ENCODE assay signal across 8 mouse cellular contexts in the genomic region with DNA sequence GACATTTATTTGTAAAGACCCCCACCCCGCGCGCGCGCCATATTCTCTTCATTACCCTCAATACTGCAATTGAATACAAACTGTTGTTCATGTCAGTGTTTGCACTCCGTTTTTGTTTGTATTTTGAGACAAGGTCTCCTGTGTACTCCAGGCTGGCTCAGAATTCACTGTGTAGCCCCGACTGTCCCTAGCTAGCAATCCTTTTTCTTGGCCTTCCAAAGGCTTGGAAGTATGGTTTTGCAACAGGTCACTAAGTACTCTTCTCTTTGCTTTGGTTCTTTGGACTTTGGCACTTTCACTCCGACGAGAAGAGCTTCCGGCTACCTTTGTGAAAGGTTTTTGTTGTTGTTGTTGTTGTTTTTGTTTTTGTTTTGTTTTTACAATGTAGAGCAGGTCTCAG. TPM values are rescaled to one million over a fixed set of nuclear protein-coding genes. Genes with fewer than 3 reads are reported as not detected.
DNase-seq lines count a peak whose midpoint lies in the region; ATAC-seq and TF ChIP-seq lines count a peak whose summit lies in the region.

No protein-coding gene starts in this region.

- WGBS in hindbrain, embryonic 11.5 days: 30% methylated on average over 10 of the region's 10 CpGs
- 24% methylated on average over 10 of the region's 10 CpGs for WGBS in liver, embryonic 11.5 days

- no peaks in the 10 kb centered on the region for H3K9me3 ChIP-seq in hindbrain, embryonic 11.5 days (ENCODE audit: control insufficient read depth, low read length)
- no peaks in the 10 kb centered on the region for H3K9me3 ChIP-seq in liver, embryonic 11.5 days (ENCODE audit: control insufficient read depth, low read length)

- TF ChIP-seq CTCF in bone marrow macrophage, adult 2 months (IDR thresholded peaks at IDR 0.05; ENCODE audit: low read depth, low read length): no peak

- peak; percentile 2 for DNase-seq in left cerebral cortex, postnatal 4 days
- no peak for DNase-seq in left cerebral cortex, postnatal 14 days (ENCODE audit: low spot score in 2 of 2)
- DNase-seq in hindbrain, embryonic 11.5 days (ENCODE audit: low spot score): peak; percentile 3
- no peak for DNase-seq in liver, embryonic 11.5 days (ENCODE audit: low spot score)
- peak; percentile 36 for DNase-seq in yolk sac, embryonic 10.5 days (ENCODE audit: low spot score)
- no peak for DNase-seq in adrenal gland, postnatal 4 days (ENCODE audit: low spot score in 2 of 2)
- DNase-seq in embryo, embryonic 9.5 days (ENCODE audit: extremely low spot score): no peak

- H3K36me3 ChIP-seq in hindbrain, embryonic 11.5 days (ENCODE audit: control insufficient read depth, insufficient read depth, low read length): no peaks in the 10 kb centered on the region
- no peaks in the 10 kb centered on the region for H3K36me3 ChIP-seq in liver, embryonic 11.5 days (ENCODE audit: control insufficient read depth, insufficient read depth, low read length)

- no peak overlapping the region for H3K9ac ChIP-seq in hindbrain, embryonic 11.5 days (ENCODE audit: low read depth, low read length)
- peak overlapping the region; percentile 68 for H3K9ac ChIP-seq in liver, embryonic 11.5 days (ENCODE audit: low read depth, low read length)

- H3K27ac ChIP-seq in bone marrow macrophage, adult 2 months (ENCODE audit: insufficient read depth, low read depth, low read length): peak overlapping the region; percentile 59; the same call in 1 of the 2 replicates
- H3K27ac ChIP-seq in hindbrain, embryonic 11.5 days (ENCODE audit: low read depth, low read length): no peak overlapping the region
- H3K27ac ChIP-seq in liver, embryonic 11.5 days (ENCODE audit: low read depth, low read length): peak overlapping the region; percentile 29; the same call in 1 of the 2 replicates

- ATAC-seq in hindbrain, embryonic 11.5 days (ENCODE audit: low FRiP score): no peak
- ATAC-seq in liver, embryonic 11.5 days (replicated peaks; ENCODE audit: low FRiP score): no peak

- H3K27me3 ChIP-seq in hindbrain, embryonic 11.5 days (ENCODE audit: control insufficient read depth, insufficient read depth, low read length): no peaks in the 10 kb centered on the region
- no peaks in the 10 kb centered on the region for H3K27me3 ChIP-seq in liver, embryonic 11.5 days (replicated peaks; ENCODE audit: control insufficient read depth, insufficient read depth, low read length)

- H3K4me2 ChIP-seq in hindbrain, embryonic 11.5 days (replicated peaks; ENCODE audit: low read depth, low read length): peak overlapping the region; percentile 51
- H3K4me2 ChIP-seq in liver, embryonic 11.5 days: peak overlapping the region; percentile 87

- TF ChIP-seq POLR2A in bone marrow macrophage, adult 2 months (IDR thresholded peaks at IDR 0.05; ENCODE audit: borderline replicate concordance, low read depth, low read length): no peak

- peak overlapping the region; percentile 69 for H3K4me3 ChIP-seq in bone marrow macrophage, adult 2 months (ENCODE audit: insufficient read depth, low read length)
- H3K4me3 ChIP-seq in hindbrain, embryonic 11.5 days (ENCODE audit: low read depth, low read length): peak overlapping the region; percentile 85
- H3K4me3 ChIP-seq in liver, embryonic 11.5 days (ENCODE audit: low read depth, low read length): peak overlapping the region; percentile 84

- intact Hi-C loops in left cerebral cortex, postnatal 4 days (cut with DNase I): no loop called here
- intact Hi-C loops in left cerebral cortex, postnatal 14 days (cut with DNase I): no loop called here

- peaks cover 19% of the 10 kb centered on the region for H3K4me1 ChIP-seq in bone marrow macrophage, adult 2 months (ENCODE audit: control insufficient read depth, insufficient read depth, low read length)
- H3K4me1 ChIP-seq in hindbrain, embryonic 11.5 days (replicated peaks; ENCODE audit: control insufficient read depth, insufficient read depth, low read length): no peaks in the 10 kb centered on the region
- H3K4me1 ChIP-seq in liver, embryonic 11.5 days (replicated peaks; ENCODE audit: control insufficient read depth, insufficient read depth, low read length): peaks cover 11% of the 10 kb centered on the region

RNA-seq across cellular contexts. Expression of a gene that starts 1.2 kb away (rescaled TPM):
- 10 to 100 TPM; 28.0 to 30.8 TPM for total RNA-seq in left cerebral cortex, postnatal 4 days (2021)
- total RNA-seq in left cerebral cortex, postnatal 14 days (2021): 10 to 100 TPM; 32.1 to 35.9 TPM
- 36.0 and 36.7 TPM in 2 replicates for polyA plus RNA-seq in bone marrow macrophage, adult 2 months (2012; ENCODE audit: insufficient read depth, insufficient read length, missing spikeins)
- 40.1 and 44.4 TPM in 2 replicates for polyA plus RNA-seq in hindbrain, embryonic 11.5 days (2014; fragmentation: Nextera tagmentation; extraction: Ambion mirVana)
- 55.4 and 57.2 TPM in 2 replicates for polyA plus RNA-seq in liver, embryonic 11.5 days (2014; fragmentation: Nextera tagmentation; extraction: Ambion mirVana)
- 10 to 100 TPM; 44.3 to 45.2 TPM for total RNA-seq in adrenal gland, postnatal 4 days (2021)

RNA-seq across cellular contexts. Expression of a gene that starts 1.2 kb away (rescaled TPM):
- total RNA-seq in left cerebral cortex, postnatal 4 days (2021): 10 to 100 TPM; 23.5 to 26.0 TPM
- total RNA-seq in left cerebral cortex, postnatal 14 days (2021): 10 to 100 TPM; 19.8 to 24.6 TPM
- 20.4 and 25.2 TPM in 2 replicates for polyA plus RNA-seq in bone marrow macrophage, adult 2 months (2012; ENCODE audit: insufficient read depth, insufficient read length, missing spikeins)
- 35.7 and 39.9 TPM in 2 replicates for polyA plus RNA-seq in hindbrain, embryonic 11.5 days (2014; fragmentation: Nextera tagmentation; extraction: Ambion mirVana)
- 40.9 and 41.2 TPM in 2 replicates for polyA plus RNA-seq in liver, embryonic 11.5 days (2014; fragmentation: Nextera tagmentation; extraction: Ambion mirVana)
- total RNA-seq in adrenal gland, postnatal 4 days (2021): 10 to 100 TPM; 38.1 to 45.4 TPM

Comparison
In these comparisons a context has a peak if more than half of its experiments do, and no peak if none do; other contexts are left out.
1. DNase-seq: peak in left cerebral cortex, postnatal 4 days (single experiment), hindbrain, embryonic 11.5 days (single experiment) and yolk sac, embryonic 10.5 days (single experiment); none in left cerebral cortex, postnatal 14 days (0 of 2), liver, embryonic 11.5 days (single experiment), adrenal gland, postnatal 4 days (0 of 2) and embryo, embryonic 9.5 days (single experiment).
2. Peak in every context shown above with its lines, with median percentiles within 50 percentile points of each other: H3K4me3 ChIP-seq.